Mouse (Mus musculus): ENCODE measurements at regions not wholly inside any gene's neighbourhood (a gene's known extent, or its start where the extent isn't known, plus 50 kb on each side); places are given as distances from the start of the nearest gene placed in this dataset.

DNA sequence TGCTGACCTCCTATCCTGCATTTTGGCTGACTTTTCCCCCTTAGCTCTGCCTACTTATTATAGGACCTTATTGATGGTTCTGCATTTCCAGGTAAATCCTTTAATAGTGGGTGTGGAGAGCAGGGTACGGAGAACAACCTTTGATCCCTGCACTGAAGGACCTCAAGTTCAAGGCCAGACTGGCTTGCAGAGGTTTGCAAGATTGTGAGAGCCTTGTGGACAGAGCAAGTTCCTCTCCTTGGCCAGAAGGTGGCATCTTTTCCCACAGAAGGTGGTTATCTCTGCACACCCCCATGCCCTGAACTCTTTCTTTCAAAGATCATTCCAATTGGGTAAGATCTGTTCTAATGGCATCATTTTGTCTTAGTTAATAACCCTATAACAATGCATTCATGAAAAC, 111.6 kb downstream of the Ly6f start:
- TF ChIP-seq CTCF (IDR thresholded peaks at IDR 0.05; ENCODE audit: control insufficient read depth, insufficient read depth, insufficient read length): no peak
- TF ChIP-seq CEBPB (IDR thresholded peaks at IDR 0.05; ENCODE audit: low read depth): no peak
- TF ChIP-seq USF1 (IDR thresholded peaks at IDR 0.05; ENCODE audit: low read depth): no peak
- no peak for TF ChIP-seq MYOG (IDR thresholded peaks at IDR 0.05; ENCODE audit: control insufficient read depth, extremely low read depth, insufficient read length)
- TF ChIP-seq MYOD1 (IDR thresholded peaks at IDR 0.05; ENCODE audit: control insufficient read depth, insufficient read length, low read depth): no peak

Measured in C2C12 (cell line).